Mouse (Mus musculus): Measurements from ENCODE around the gene Hist2h2be. TPM values are rescaled to one million over a fixed set of nuclear protein-coding genes. Genes with fewer than 3 reads are reported as not detected.
"Not testable (repeated sequence)": the region's sequence is repeated elsewhere in the genome, so short reads cannot be mapped to it uniquely, and the experiment has no call there.

The Hist2h2be gene
- polyA plus RNA-seq, 1 experiment from 2014 or later, result 5.9 TPM

DNA sequence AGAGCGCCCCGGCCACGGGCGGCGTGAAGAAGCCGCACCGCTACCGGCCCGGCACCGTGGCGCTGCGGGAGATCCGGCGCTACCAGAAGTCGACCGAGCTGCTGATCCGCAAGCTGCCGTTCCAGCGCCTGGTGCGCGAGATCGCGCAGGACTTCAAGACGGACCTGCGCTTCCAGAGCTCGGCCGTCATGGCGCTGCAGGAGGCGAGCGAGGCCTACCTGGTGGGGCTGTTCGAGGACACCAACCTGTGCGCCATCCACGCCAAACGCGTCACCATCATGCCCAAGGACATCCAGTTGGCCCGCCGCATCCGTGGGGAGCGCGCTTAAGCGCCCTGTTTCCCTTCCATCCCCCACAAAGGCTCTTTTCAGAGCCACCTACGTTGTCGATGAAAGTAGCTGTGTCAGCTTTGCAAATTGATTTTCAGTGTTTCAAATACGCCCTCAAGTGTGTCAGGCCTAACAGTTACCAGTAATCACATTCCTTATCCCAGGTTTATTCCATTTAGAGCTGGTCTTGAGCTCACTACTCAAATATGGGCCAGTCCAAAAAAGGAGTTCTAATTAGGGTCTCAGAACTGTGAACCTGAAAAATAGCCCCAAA is 48.0 kb downstream of the Hist2h2be start:
- H3K4me1 ChIP-seq (ENCODE audit: control insufficient read depth, insufficient read depth, low read length), result peaks cover 17% of the 10 kb centered on the region

DNA sequence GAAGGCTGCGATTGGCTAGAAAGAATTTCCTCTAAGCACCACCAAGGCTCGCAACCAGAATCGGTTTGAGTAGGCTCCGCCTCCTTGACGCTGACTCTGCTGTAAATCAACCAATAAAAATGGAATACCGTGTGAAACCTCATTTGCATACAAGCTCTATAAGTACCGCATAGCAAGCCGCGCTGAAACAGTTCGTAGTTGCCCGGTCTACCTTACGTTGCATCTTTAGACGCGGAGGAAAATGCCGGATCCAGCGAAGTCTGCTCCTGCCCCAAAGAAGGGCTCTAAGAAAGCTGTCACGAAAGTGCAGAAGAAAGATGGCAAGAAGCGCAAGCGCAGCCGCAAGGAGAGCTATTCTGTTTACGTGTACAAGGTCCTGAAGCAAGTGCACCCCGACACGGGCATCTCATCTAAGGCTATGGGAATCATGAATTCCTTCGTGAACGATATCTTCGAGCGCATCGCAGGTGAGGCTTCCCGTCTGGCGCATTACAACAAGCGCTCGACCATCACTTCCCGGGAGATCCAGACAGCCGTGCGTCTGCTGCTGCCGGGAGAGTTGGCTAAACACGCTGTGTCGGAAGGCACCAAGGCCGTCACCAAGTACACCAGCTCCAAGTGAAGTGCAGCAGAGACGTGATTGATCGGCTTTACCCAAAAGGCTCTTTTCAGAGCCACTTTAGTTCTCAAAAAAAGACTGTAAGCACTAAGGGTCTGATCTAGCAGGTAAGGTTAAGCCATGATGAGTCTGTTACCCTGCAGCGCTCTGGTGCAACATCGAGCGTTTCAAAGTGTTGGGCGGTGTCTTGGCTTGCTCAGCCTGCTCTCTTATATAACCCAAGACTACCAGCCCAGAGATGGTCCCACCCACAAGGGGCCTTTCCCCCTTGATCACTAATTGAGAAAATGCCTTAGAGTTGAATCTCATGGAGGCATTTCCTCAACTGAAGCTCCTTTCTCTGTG is 48.9 kb downstream of the Hist2h2be start, which contains the start of gene Hist2h2bb:
TSS of gene Hist2h2bb (plus strand) at position 242 of the 964 bp plus-strand sequence.
- DNase-seq, result peak; percentile 96
- Histone ChIP-seq H3K4me2 (ENCODE audit: low read length) (peak within 1 kb of the TSS; percentile 91), H3K9ac (replicated peaks; ENCODE audit: low read length) (peak within 1 kb of the TSS; percentile 57), H3K9me3 (ENCODE audit: control insufficient read depth, low read length) (no peaks in the 10 kb centered on the region), H3K4me3 (replicated peaks; ENCODE audit: low read depth, low read length) (peak within 1 kb of the TSS; percentile 40), H3K4me1 (ENCODE audit: control insufficient read depth, insufficient read depth, low read length) (peaks cover 10% of the 10 kb centered on the region), H3K36me3 (ENCODE audit: control insufficient read depth, insufficient read depth, low read length) (no peaks in the 10 kb centered on the region), H3K27me3 (ENCODE audit: control insufficient read depth, insufficient read depth, low read length) (no peaks in the 10 kb centered on the region), H3K27ac (replicated peaks; ENCODE audit: low read depth, low read length) (peak within 1 kb of the TSS; percentile 79)
- under 1% methylated on average over 45 of the region's 45 CpGs for WGBS
- ATAC-seq (ENCODE audit: low FRiP score, low TSS enrichment), result peak; percentile 97

More for the DNA sequence above, 48.0 kb downstream of the Hist2h2be start:
- DNase-seq; H3K36me3 ChIP-seq (ENCODE audit: control insufficient read depth, insufficient read depth, low read length); H3K9me3 ChIP-seq (ENCODE audit: control insufficient read depth, low read length); H3K27me3 ChIP-seq (ENCODE audit: control insufficient read depth, insufficient read depth, low read length): not testable (repeated sequence)
- Histone ChIP-seq H3K9ac (replicated peaks; ENCODE audit: low read length) (peak overlapping the region; percentile 39; the same call in 1 of the 2 replicates), H3K27ac (replicated peaks; ENCODE audit: low read depth, low read length) (peak overlapping the region; percentile 79), H3K4me2 (ENCODE audit: low read length) (peak overlapping the region; percentile 91), H3K4me3 (replicated peaks; ENCODE audit: low read depth, low read length) (peak overlapping the region; percentile 40)
- WGBS, result under 1% methylated on average over 11 of the region's 44 CpGs
- peak; percentile 55 for ATAC-seq (ENCODE audit: low FRiP score, low TSS enrichment)

Small RNA genes within 50 kb of the gene (microRNA-seq; reads per million reads assigned to microRNA genes)
- gene Gm44492 (not detected), gene Gm47311 (not detected), gene Gm47313 (not detected)

Other genes starting within 250 kb of the Hist2h2be start
- 63.5 and 70.6 TPM in 2 replicates for gene Plekho1, start 225.1 kb upstream of the Hist2h2be start, polyA plus RNA-seq (2014; fragmentation: Nextera tagmentation; extraction: Ambion mirVana)
- 46.4 and 54.6 TPM in 2 replicates for gene Vps45, start 162.7 kb upstream of the Hist2h2be start, polyA plus RNA-seq (2014; fragmentation: Nextera tagmentation; extraction: Ambion mirVana)
- gene Otud7b, start 116.6 kb upstream of the Hist2h2be start, polyA plus RNA-seq (2014; fragmentation: Nextera tagmentation; extraction: Ambion mirVana), result 5.3 and 6.1 TPM in 2 replicates
- gene Mtmr11, start 59.1 kb upstream of the Hist2h2be start, polyA plus RNA-seq (2014; fragmentation: Nextera tagmentation; extraction: Ambion mirVana), result 6.1 and 11.8 TPM in 2 replicates
- 146 and 148 TPM in 2 replicates for gene Sf3b4, start 48.8 kb upstream of the Hist2h2be start, polyA plus RNA-seq (2014; fragmentation: Nextera tagmentation; extraction: Ambion mirVana)
- gene Sv2a, start 40.0 kb upstream of the Hist2h2be start, polyA plus RNA-seq (2014; fragmentation: Nextera tagmentation; extraction: Ambion mirVana), result 91.6 and 120 TPM in 2 replicates
- gene Bola1, start 1.4 kb upstream of the Hist2h2be start, polyA plus RNA-seq (2014; fragmentation: Nextera tagmentation; extraction: Ambion mirVana), result 63.0 and 69.6 TPM in 2 replicates
- gene Hist2h2ab, start 1.3 kb upstream of the Hist2h2be start, polyA plus RNA-seq (2014; fragmentation: Nextera tagmentation; extraction: Ambion mirVana), result not detected in 2 replicates
- 1.7 and 2.8 TPM in 2 replicates for gene Hist2h2ac, start 239 bp upstream of the Hist2h2be start, polyA plus RNA-seq (2014; fragmentation: Nextera tagmentation; extraction: Ambion mirVana)
- 2.2 and 3.4 TPM in 2 replicates for gene Hist2h3c2, start 18.0 kb downstream of the Hist2h2be start, polyA plus RNA-seq (2014; fragmentation: Nextera tagmentation; extraction: Ambion mirVana)
- 55.4 and 76.9 TPM in 2 replicates for gene Hist2h2aa2, start 19.2 kb downstream of the Hist2h2be start, polyA plus RNA-seq (2014; fragmentation: Nextera tagmentation; extraction: Ambion mirVana)
- 24.7 and 32.0 TPM in 2 replicates for gene Hist2h2aa1, start 24.4 kb downstream of the Hist2h2be start, polyA plus RNA-seq (2014; fragmentation: Nextera tagmentation; extraction: Ambion mirVana)
- 1.0 TPM in 1 of 2 replicates, not detected in the other for gene Hist2h3c1, start 25.6 kb downstream of the Hist2h2be start, polyA plus RNA-seq (2014; fragmentation: Nextera tagmentation; extraction: Ambion mirVana)
- gene Hist2h4, start 42.2 kb downstream of the Hist2h2be start, polyA plus RNA-seq (2014; fragmentation: Nextera tagmentation; extraction: Ambion mirVana), result 5.2 TPM in 2 replicates
- 19.3 and 20.1 TPM in 2 replicates for gene Hist2h3b, start 47.5 kb downstream of the Hist2h2be start, polyA plus RNA-seq (2014; fragmentation: Nextera tagmentation; extraction: Ambion mirVana)
- gene Hist2h2bb, start 48.6 kb downstream of the Hist2h2be start, polyA plus RNA-seq (2014; fragmentation: Nextera tagmentation; extraction: Ambion mirVana), result 4.9 and 5.4 TPM in 2 replicates
- 0.27 and 4.8 TPM in 2 replicates for gene Fcgr1, start 72.8 kb downstream of the Hist2h2be start, polyA plus RNA-seq (2014; fragmentation: Nextera tagmentation; extraction: Ambion mirVana)
- gene BC107364, start 231.2 kb downstream of the Hist2h2be start, polyA plus RNA-seq (2014; fragmentation: Nextera tagmentation; extraction: Ambion mirVana), result not detected in 2 replicates

Measured in midbrain, embryonic 14.5 days (tissue).